Mouse (Mus musculus) heart, postnatal 0 days (tissue): ENCODE measurements around the gene Knop1.

Source experiments
- CTCF ChIP-seq: IDR thresholded peaks from 2 replicates; pipeline ENCODE4 v1.5.1; 2016; ENCODE audit warnings: antibody characterized with exemption, control low read depth, low read depth
- EP300 ChIP-seq: IDR thresholded peaks from 2 replicates; pipeline ENCODE4 v1.6.1; 2016; ENCODE audit warnings: antibody characterized with exemption, low read depth

- TF ChIP-seq CTCF (no peak), EP300 (no peak)
Observed at GRCm38 (mm10) chr7:118806631-118807411, 49.2 kb downstream of the Knop1 start.
